Mouse (Mus musculus): Measurements from ENCODE around the gene Ktn1.

Gene Ktn1

GRCm38 (mm10) chr14:47648218-47648617, at the start of gene Ktn1:
Gene Ktn1 (plus strand): TSS chr14:47648448.
- DNase-seq (ENCODE audit: low read depth in 2 of 2, low spot score in 2 of 2), result peak in 1 of 2 experiments; percentile 8

- DNase-seq (ENCODE audit: low read depth in 2 of 2, low spot score in 2 of 2), result no peak
Observed at GRCm38 (mm10) chr14:47613254-47613653, 35.0 kb upstream of the Ktn1 start.

GRCm38 (mm10) chr14:47618891-47619290, 29.4 kb upstream of the Ktn1 start:
- no peak for DNase-seq (ENCODE audit: low read depth in 2 of 2, low spot score in 2 of 2)

- no peak for DNase-seq (ENCODE audit: low read depth in 2 of 2, low spot score in 2 of 2)
Observed at GRCm38 (mm10) chr14:47621901-47622300, 26.3 kb upstream of the Ktn1 start.

- no peak for DNase-seq (ENCODE audit: low read depth in 2 of 2, low spot score in 2 of 2)
Observed at GRCm38 (mm10) chr14:47624837-47625236, 23.4 kb upstream of the Ktn1 start.

GRCm38 (mm10) chr14:47626143-47626542, 22.1 kb upstream of the Ktn1 start:
- no peak for DNase-seq (ENCODE audit: low read depth in 2 of 2, low spot score in 2 of 2)

GRCm38 (mm10) chr14:47626812-47627211, 21.4 kb upstream of the Ktn1 start:
- no peak for DNase-seq (ENCODE audit: low read depth in 2 of 2, low spot score in 2 of 2)

GRCm38 (mm10) chr14:47627360-47627759, 20.9 kb upstream of the Ktn1 start:
- no peak for DNase-seq (ENCODE audit: low read depth in 2 of 2, low spot score in 2 of 2)

GRCm38 (mm10) chr14:47632419-47632818, 15.8 kb upstream of the Ktn1 start:
- no peak for DNase-seq (ENCODE audit: low read depth in 2 of 2, low spot score in 2 of 2)

- no peak for DNase-seq (ENCODE audit: low read depth in 2 of 2, low spot score in 2 of 2)
Observed at GRCm38 (mm10) chr14:47634410-47634809, 13.8 kb upstream of the Ktn1 start.

GRCm38 (mm10) chr14:47634846-47635245, 13.4 kb upstream of the Ktn1 start:
- DNase-seq (ENCODE audit: low read depth in 2 of 2, low spot score in 2 of 2), result no peak

- DNase-seq (ENCODE audit: low read depth in 2 of 2, low spot score in 2 of 2), result no peak
Observed at GRCm38 (mm10) chr14:47638316-47638895, 9.8 kb upstream of the Ktn1 start.

- DNase-seq (ENCODE audit: low read depth in 2 of 2, low spot score in 2 of 2), result no peak
Observed at GRCm38 (mm10) chr14:47645620-47646019, 2.6 kb upstream of the Ktn1 start.

- no peak for DNase-seq (ENCODE audit: low read depth in 2 of 2, low spot score in 2 of 2)
Observed at GRCm38 (mm10) chr14:47646246-47646645, 2.0 kb upstream of the Ktn1 start.

GRCm38 (mm10) chr14:47646696-47647516, 1.3 kb upstream of the Ktn1 start:
- no peak for DNase-seq (ENCODE audit: low read depth in 2 of 2, low spot score in 2 of 2)

- DNase-seq (ENCODE audit: low read depth in 2 of 2, low spot score in 2 of 2), result peak; percentile 18 to 24
Observed at GRCm38 (mm10) chr14:47648706-47649630, 720 bp downstream of the Ktn1 start.

- peak; percentile 2 to 8 for DNase-seq (ENCODE audit: low read depth in 2 of 2, low spot score in 2 of 2)
Observed at GRCm38 (mm10) chr14:47649631-47650337, 1.5 kb downstream of the Ktn1 start.

GRCm38 (mm10) chr14:47650338-47650720, 2.1 kb downstream of the Ktn1 start:
- DNase-seq (ENCODE audit: low read depth in 2 of 2, low spot score in 2 of 2), result no peak

- DNase-seq (ENCODE audit: low read depth in 2 of 2, low spot score in 2 of 2), result no peak
Observed at GRCm38 (mm10) chr14:47651272-47651671, 3.0 kb downstream of the Ktn1 start.

GRCm38 (mm10) chr14:47655444-47655843, 7.2 kb downstream of the Ktn1 start:
- no peak for DNase-seq (ENCODE audit: low read depth in 2 of 2, low spot score in 2 of 2)
